Mouse (Mus musculus) myocyte (in vitro differentiated cells): ENCODE measurements at regions not wholly inside any gene's neighbourhood (a gene's known extent, or its start where the extent isn't known, plus 50 kb on each side); places are given as distances from the start of the nearest gene placed in this dataset.

Source experiments
- E2F4 ChIP-seq: IDR thresholded peaks from one replicate; pipeline ENCODE4 v1.6.1; 2011; ENCODE audit warnings: mild to moderate bottlenecking, control low read depth, moderate library complexity; ENCODE audit not compliant: insufficient read depth
- MAX ChIP-seq: IDR thresholded peaks from one replicate; pipeline ENCODE4 v1.6.1; 2011; ENCODE audit warnings: low read depth, mild to moderate bottlenecking, control low read depth
- POLR2A ChIP-seq: IDR thresholded peaks from one replicate; pipeline ENCODE4 v1.6.1; 2011; ENCODE audit warnings: low read depth, mild to moderate bottlenecking, control low read depth, moderate library complexity; ENCODE audit not compliant: insufficient read length
- SRF ChIP-seq: IDR thresholded peaks from one replicate; pipeline ENCODE4 v1.6.1; 2011; ENCODE audit warnings: low read depth; ENCODE audit not compliant: control insufficient read depth, insufficient read length
- USF1 ChIP-seq: IDR thresholded peaks from one replicate; pipeline ENCODE4 v1.6.1; 2011; ENCODE audit warnings: low read depth, mild to moderate bottlenecking, control low read depth, moderate library complexity

- TF ChIP-seq POLR2A (no peak), SRF (no peak), E2F4 (no peak), MAX (no peak), USF1 (no peak)
Measured at GRCm38 (mm10) chrX:142507475-142507874, 117.1 kb upstream of the Acsl4 start.
